Mouse (Mus musculus) regulatory T cell (primary cell): ENCODE data around the gene Fus.

Source experiments
- in situ Hi-C: fragments of 300-600 bp; cut with MboI, MseI; formaldehyde crosslinking; loops from one replicate; pipeline ENCODE4 v1.15.1; 2025; ENCODE audit warnings: high pct_unique_total_duplicates

The Fus gene

DNA sequence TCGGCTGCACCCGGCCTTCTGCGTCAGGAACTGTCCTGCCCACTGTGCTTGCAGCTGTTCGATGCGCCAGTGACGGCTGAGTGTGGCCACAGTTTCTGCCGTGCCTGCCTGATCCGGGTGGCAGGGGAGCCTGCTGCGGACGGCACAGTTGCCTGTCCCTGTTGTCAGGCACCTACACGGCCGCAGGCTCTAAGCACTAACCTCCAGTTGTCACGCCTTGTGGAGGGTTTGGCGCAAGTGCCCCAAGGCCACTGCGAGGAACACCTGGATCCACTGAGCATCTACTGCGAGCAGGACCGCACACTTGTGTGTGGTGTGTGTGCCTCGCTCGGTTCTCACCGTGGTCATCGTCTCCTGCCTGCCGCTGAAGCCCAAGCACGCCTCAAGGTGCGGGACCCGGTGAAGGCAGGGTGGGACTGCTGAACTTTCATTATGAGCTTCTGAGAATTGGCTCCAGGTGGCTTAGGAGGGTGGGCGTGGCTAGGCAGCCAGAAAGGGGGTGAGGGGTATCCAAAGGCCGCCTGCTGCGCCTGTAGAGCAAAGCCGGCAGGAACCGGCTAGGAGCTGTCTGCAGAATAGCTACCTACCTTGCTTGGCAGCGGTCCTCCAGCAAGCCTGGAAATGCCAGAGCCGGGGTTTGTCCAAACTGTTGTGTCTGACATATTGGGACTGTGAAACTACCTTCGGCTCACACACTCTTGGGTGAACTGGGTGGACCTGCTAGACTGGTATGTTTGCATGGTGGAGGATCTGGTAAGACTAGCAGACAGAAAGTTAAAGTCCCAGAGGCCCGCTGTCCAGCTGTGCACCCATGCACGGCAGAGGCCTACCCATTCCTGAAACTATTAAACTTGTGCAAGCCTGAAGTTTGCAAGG, 37.5 kb downstream of the Fus start:
- in situ Hi-C loops: loop anchor here (25.0 kb wide), 1 partner anchor 208 kb away; the partner anchor contains the start of gene Cox6a2

DNA sequence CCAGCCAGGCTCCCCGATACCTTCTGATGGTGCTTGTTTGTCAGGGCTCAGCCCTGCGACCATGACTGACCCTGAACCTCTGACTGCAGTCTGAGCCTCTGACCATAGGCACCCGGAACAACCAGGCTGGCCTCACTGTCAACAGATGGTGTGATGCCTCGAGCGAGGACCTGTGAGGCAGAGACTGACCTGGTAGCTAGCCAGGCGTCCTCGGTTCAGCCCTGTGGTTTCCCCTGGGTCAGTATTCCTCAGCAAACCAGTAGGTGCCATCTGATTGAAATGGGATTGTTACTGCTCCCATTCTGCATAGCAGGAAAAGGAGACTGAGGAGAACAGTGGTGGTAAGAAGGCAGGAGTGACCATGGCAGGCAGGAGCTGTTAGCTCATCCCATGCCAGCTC, 38.9 kb downstream of the Fus start:
- in situ Hi-C loops: loop anchor here (25.0 kb wide), 1 partner anchor 206 kb away; the partner anchor contains the start of gene Cox6a2

DNA sequence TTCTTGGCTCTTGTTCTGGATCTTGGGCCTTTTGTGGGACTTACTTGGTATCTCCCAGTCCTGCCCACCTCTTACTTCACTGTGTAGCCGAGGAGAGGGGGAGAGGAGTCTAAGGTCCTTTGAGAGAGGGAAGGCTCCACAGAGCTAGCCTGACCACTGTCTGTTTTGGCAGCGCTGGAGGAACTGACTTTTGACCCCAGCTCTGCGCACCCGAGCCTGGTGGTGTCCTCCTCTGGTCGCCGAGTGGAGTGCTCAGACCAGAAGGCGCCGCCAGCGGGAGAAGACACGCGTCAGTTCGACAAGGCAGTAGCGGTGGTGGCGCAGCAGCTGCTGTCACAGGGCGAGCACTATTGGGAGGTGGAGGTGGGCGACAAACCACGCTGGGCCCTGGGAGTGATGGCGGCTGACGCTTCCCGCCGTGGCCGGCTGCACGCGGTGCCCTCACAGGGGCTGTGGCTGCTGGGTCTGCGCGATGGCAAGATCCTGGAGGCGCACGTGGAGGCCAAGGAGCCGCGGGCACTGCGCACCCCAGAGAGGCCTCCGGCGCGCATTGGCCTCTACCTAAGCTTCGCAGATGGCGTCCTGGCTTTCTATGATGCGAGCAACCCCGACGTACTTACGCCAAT, 42.6 kb downstream of the Fus start:
- in situ Hi-C loops: loop anchor here (25.0 kb wide), 1 partner anchor 202 kb away; the partner anchor contains the start of gene Cox6a2

DNA sequence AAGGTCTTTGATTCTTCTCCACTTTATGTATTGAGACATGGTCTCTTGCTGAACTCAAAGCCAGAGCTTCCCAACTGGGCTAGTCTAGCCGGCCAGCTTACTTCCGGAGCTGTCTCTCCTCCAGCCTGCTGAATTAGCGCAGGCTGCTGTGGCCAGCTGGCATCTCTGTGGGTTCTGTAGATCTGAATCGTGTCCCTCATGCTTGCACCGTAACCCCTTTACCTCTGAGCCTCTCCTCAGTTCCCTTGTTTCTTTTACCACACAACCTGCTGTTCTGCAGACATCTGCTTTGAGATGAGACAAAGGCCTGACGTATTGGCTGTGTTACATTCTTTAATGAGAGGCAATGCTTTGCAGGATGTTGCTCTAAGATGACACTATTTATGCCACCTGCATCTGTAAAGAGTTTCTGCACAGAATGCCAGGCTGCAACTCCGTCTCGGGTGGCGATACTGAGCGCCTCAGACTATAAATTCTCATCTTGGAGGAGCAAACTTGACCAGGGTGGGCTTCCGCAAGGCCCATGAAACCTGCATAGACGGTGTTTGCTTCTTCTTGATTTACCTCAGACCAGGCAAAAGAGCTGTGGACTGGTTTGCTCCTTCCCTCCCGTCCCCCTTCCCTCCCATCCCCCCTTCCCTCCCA, 45.0 kb downstream of the Fus start:
- in situ Hi-C loops: loop anchor here (25.0 kb wide), 1 partner anchor 200 kb away; the partner anchor contains the start of gene Cox6a2

DNA sequence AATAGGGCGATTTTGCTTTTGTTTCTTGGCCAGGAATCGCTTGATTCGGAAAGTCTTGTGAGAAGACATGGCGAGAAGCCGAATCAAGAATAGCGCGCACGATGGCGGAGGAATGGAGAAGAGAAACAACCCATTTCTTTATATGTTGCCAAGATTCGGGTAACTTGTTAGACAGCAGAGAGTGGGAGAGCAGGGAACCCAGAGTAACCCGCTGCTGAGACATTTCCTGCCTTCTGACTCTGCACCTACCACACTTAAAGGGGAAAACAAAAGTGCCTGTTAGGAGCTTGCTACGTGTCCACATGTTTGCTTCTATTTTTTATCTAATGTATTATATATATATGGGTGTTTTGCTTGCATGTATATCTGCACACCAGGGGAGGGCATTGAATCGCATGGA, 45.9 kb downstream of the Fus start:
- in situ Hi-C loops: loop anchor here (25.0 kb wide), 1 partner anchor 199 kb away; the partner anchor contains the start of gene Cox6a2

DNA sequence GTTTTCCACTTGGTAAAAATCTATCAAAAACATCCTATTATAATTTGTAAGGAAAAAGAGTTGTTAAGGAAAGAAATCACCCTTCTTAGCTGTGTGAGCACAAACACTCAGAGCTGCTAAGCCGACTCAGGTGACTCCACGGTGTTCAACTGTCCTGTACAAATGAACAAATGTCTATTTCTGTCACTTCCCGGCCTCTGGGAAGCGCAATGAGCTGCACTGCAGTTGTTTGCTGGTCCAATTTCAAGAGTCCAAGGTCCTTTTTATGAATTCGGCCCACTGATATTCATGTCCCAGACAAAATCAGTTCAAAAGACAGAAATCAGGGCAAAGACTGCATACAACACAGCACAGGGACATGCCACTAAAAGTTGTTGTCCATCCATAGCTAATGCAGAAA, 48.9 kb downstream of the Fus start:
- in situ Hi-C loops: loop anchor here (25.0 kb wide), 1 partner anchor 196 kb away; the partner anchor contains the start of gene Cox6a2

DNA sequence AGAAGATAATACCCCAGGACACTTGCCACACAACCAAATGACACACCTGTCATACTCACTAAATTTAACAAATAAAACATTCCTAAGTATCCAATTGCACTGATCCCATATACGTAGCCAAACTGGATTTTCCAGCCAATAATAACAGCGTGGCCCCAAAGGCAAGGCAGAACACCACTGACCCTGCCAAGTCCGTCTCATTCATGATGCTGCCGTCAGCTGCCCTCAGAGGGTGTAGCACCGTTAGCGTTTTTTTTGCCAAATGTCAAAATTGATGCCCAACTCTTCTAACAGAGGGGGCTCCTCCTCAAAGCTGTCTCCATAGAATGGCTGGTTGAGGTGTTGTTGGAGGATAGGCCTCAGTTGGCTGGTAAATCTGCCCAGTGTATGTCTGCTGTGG, 49.4 kb downstream of the Fus start:
- in situ Hi-C loops: loop anchor here (25.0 kb wide), 1 partner anchor 196 kb away; the partner anchor contains the start of gene Cox6a2

DNA sequence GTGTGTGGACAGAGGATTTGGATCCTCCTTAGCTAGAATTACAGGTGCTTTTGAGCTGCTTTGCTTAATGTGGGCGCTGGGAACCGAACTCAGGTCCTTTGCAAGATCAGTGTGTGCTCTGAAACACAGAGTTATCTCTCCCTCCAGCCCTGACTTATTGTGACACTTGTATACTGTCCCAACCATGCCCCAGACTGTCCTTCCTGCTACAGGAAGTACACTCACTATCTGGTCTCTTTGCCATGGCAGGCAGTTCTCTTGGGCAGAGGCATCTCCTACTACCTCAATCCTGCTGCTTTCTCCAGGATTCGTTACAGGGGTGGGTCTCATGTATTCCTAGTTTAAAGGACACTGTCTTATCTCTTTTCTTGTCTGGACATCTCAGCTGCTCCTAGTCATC, 51.0 kb downstream of the Fus start:
- in situ Hi-C loops: loop anchor here (25.0 kb wide), 1 partner anchor 194 kb away; the partner anchor contains the start of gene Cox6a2

DNA sequence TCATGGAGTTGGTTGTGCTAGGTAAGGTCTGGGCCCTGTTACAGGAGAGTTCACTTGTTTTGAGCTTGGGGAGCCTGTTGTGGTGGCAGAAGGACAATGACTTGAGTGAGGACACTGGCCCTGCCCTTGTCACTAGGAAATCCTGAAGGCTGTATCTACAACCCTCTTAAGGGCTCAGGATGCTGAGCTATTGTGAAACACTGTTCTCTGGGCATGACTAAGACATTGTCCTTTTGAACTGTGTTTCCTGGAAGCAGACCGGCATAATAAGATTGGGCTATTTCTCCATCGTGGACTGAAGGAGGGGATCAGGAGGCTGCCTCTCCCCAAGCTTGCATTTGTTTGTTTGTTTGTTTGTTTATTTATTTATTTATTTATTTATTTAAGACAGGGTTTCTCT, 51.9 kb downstream of the Fus start:
- in situ Hi-C loops: loop anchor here (25.0 kb wide), 1 partner anchor 193 kb away; the partner anchor contains the start of gene Cox6a2

DNA sequence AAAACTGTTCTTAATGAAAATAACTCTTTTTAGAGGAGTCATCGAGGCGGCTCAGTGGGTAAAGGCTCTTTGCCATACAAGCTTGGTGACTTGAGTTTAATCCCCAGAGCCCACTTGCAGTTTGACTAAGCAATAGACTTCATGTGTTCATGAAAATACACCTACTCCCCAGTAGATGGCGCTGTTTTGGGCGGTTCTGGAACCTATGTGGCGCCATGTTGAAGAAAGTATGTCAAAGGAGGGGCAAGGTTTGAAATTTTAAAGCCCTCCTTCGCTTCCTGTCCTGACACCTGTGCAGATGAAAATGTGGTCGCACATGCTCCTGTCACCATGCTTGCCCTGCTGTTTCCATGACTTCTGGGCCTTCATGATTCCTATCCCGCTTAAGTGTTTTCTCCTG, 55.7 kb downstream of the Fus start:
- in situ Hi-C loops: loop anchor here (25.0 kb wide), 1 partner anchor 189 kb away; the partner anchor contains the start of gene Cox6a2

DNA sequence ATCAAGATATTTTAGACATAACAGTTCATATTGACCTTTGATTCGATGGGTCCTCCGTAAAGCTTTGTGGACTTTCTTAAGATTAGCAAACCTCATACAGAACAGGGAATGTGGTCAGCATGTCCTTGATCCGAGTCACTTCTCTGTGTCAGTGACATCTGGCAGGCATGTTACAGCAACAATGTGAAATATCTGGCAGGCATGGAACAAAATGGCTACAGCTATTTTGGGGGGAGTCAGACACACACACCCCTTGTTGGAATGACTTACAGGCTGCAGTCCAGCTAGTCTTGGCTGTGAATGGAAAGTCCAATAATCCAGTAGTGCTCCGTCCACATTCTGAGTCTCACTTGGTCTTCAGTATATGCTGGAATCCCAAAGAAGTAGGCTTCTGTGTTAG, 56.3 kb downstream of the Fus start:
- in situ Hi-C loops: loop anchor here (25.0 kb wide), 1 partner anchor 189 kb away; the partner anchor contains the start of gene Cox6a2

DNA sequence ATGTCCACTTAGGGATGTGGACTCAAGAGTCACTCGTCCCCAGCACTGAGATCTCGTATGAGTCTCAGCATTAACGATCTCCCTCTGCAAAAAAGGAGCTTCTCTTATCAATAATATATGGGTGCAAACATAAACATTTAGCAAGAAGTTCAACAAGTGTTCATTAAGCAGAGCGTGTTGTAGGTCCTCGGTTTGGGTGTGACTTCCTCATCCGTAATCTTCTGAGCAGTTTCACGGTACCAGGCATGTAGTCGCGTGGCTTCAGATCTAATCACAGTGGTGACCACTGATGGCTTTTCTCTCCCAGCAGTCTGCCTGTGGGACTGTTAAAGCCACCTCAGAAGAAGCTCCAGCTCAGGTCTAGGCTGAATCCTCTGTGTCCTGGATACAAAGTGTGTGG, 57.1 kb downstream of the Fus start:
- in situ Hi-C loops: loop anchor here (25.0 kb wide), 1 partner anchor 188 kb away; the partner anchor contains the start of gene Cox6a2

DNA sequence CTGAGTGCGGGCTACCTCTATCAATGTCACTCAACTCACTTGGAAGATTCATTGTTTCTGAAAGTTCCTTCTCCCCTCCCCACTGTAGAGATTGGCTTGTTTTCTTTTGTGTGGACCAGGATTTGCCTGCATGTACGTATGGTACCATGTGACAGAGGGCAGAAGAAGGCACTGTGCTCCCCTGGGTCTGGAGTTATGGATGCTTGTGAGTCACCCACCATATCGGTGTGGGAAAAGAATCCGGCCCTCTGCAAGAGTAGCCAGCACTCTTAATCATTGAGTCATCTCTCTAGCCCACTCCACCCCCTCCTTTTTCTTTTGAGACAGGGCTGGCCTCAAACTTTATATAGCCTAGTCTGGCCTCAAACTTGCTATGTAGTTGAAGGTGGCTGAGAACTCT, 57.7 kb downstream of the Fus start:
- in situ Hi-C loops: loop anchor here (25.0 kb wide), 1 partner anchor 187 kb away; the partner anchor contains the start of gene Cox6a2

DNA sequence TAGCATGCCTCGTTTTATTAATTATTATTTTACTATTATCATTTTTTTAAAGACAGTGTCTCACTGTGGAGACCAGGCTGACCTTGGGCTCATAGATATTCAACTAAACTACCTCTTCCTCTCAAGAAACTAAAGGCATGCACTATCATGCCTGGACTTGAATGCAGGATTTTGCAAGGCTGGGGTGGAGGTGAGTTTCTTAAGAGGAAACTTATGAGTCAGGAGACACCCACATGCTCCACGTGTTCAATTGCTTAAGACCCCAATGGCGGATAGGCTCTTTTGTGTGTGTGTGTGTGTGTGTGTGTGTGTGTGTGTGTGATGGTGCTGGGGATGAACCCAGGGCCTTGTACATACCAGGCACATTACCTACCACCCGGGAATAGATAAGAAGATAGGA, 58.1 kb downstream of the Fus start:
- in situ Hi-C loops: no loop called here

DNA sequence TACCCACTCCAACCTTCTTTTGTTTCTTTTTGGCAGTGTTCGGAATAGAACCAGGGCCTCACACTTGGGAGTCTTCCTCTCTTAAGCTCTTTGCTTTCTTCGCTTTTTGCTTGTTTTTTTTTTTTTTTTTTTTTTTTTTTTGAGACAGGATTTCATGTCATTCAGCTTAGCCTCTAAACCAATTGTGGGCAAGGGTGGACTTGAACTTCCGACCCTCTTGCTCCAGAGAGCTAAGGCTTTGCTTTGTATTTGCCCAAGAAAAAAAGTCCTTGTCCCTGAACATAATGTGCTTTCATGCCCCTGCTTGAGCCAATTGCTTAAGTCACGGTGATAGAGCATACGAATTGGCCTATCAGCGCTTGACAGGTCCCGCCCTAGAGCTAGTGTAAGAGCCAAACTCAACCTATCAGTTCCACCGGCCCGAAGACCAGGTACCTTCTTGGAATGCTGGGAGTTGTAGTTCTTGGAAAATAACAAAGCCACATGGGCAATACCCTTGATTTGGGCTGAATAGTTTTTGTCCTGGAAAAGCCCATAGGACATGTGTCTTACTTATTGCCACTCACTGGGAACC, 64.2 kb downstream of the Fus start:
- in situ Hi-C loops: no loop called here

DNA sequence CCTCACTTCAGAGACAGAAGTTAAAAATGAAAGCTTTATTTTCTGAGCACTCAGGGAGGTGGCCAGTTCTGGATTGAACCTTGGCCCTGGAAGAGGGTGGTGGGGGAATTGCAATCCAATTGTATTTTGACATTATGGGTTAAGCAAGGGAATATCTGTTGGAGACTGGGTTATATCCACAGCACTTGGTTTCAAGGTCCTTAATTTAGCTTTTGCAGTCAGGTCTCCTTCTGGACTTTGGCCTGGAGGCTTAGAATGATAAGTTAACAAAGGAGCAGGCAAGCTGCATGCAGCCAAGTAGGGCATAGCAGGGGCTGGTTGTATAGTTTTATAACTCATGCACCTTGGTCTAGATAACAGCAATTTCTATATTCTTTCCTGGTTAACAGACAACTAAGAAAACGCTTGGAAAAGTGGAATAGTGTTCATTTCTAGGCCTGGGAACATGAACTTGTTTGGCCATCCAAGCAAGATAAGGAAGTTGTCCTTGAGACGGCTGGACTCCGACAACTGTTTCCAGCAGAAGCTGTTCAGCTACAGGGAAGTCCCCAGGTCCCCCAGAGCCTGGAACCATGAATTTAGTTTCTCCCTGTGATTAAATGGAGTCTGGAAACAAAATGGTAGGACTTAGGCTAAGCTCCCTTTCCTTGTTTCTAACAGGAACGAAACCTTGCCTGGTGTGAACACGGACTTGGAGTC, 65.2 kb downstream of the Fus start:
- in situ Hi-C loops: no loop called here

DNA sequence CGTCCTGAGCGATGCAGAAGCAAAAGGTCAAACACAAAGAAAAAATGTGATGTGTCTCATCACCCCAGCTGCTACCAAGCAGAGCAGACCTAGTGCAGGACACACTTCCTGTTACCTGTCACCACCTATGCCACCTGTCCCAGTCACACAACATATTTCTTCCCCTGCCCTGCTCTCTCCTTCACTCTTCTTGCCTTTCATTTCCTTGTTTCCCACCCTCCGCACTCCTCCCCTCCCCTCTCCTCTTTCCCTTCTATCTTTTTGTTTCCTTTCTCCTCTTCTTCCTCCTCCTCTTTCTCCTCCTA, 65.7 kb downstream of the Fus start:
- in situ Hi-C loops: no loop called here

DNA sequence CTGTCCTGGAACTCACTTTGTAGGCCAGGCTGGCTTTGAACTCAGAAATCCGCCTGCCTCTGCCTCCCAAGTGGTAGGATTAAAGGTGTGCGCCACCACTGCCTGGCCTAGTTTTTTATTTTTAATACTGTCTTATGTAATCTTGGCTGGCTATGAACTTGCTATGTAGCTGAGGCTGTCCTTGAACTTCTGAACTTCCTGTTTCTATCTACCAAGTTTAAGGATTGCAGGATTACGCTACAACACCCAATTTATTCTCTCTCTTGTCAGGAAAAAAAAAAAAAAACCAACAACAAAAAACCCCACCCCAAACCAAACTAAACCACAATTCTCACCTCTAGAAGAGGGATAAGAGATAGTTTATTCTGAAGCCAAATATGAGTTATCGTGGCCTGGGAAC, 66.4 kb downstream of the Fus start:
- in situ Hi-C loops: no loop called here
